Mouse (Mus musculus): ENCODE results near the gene Dip2c. TPM values are rescaled to one million over a fixed set of nuclear protein-coding genes. Genes with fewer than 3 reads are reported as not detected.
A peak's percentile ranks its signal among the peaks of the same experiment; 100 is the strongest.

Dip2c gene
- polyA plus RNA-seq, 1 experiment from 2014 or later = 8.6 TPM

GRCm38 (mm10) chr13:9451952-9452351, 175.6 kb downstream of the Dip2c start:
- ATAC-seq (ENCODE audit: insufficient read depth) (no peak), DNase-seq (no peak)
- 89% methylated on average over 3 of the region's 3 CpGs for WGBS
- Histone ChIP-seq H3K4me2 (no peak overlapping the region), H3K4me1 (ENCODE audit: insufficient read depth) (no peaks in the 10 kb centered on the region), H3K4me3 (ENCODE audit: low read depth, low read length) (no peak overlapping the region), H3K9me3 (ENCODE audit: low read depth, low read length) (no peaks in the 10 kb centered on the region), H3K36me3 (ENCODE audit: insufficient read depth) (no peaks in the 10 kb centered on the region), H3K9ac (no peak overlapping the region), H3K27me3 (ENCODE audit: insufficient read depth, low read length) (no peaks in the 10 kb centered on the region), H3K27ac (ENCODE audit: low read depth) (no peak overlapping the region)
- no peak for TF ChIP-seq CTCF (IDR thresholded peaks at IDR 0.05; ENCODE audit: low read depth)

- DNase-seq (no peak), ATAC-seq (ENCODE audit: insufficient read depth) (no peak)
- H3K27me3 ChIP-seq (ENCODE audit: insufficient read depth, low read length) = no peaks in the 10 kb centered on the region
- no peak for TF ChIP-seq CTCF (IDR thresholded peaks at IDR 0.05; ENCODE audit: low read depth)
- H3K4me1 ChIP-seq (ENCODE audit: insufficient read depth) = no peaks in the 10 kb centered on the region
- no peak overlapping the region for H3K4me3 ChIP-seq (ENCODE audit: low read depth, low read length)
- no peak overlapping the region for H3K9ac ChIP-seq
- WGBS = 56% methylated on average over 4 of the region's 4 CpGs
- H3K9me3 ChIP-seq (ENCODE audit: low read depth, low read length) = no peaks in the 10 kb centered on the region
- H3K36me3 ChIP-seq (ENCODE audit: insufficient read depth) = no peaks in the 10 kb centered on the region
- no peak overlapping the region for H3K27ac ChIP-seq (ENCODE audit: low read depth)
- H3K4me2 ChIP-seq = no peak overlapping the region
Observed at GRCm38 (mm10) chr13:9454426-9455177, 178.3 kb downstream of the Dip2c start.

- Histone ChIP-seq H3K9me3 (ENCODE audit: low read depth, low read length) (no peaks in the 10 kb centered on the region), H3K4me1 (ENCODE audit: insufficient read depth) (no peaks in the 10 kb centered on the region), H3K36me3 (ENCODE audit: insufficient read depth) (no peaks in the 10 kb centered on the region), H3K9ac (no peak overlapping the region), H3K4me2 (no peak overlapping the region), H3K4me3 (ENCODE audit: low read depth, low read length) (no peak overlapping the region), H3K27ac (ENCODE audit: low read depth) (no peak overlapping the region), H3K27me3 (ENCODE audit: insufficient read depth, low read length) (no peaks in the 10 kb centered on the region)
- WGBS = 52% methylated on average over 1 of the region's 1 CpGs
- no peak for ATAC-seq (ENCODE audit: insufficient read depth)
- DNase-seq = no peak
- no peak for TF ChIP-seq CTCF (IDR thresholded peaks at IDR 0.05; ENCODE audit: low read depth)
Observed at GRCm38 (mm10) chr13:9455979-9456378, 179.7 kb downstream of the Dip2c start.

- H3K27ac ChIP-seq (ENCODE audit: low read depth) = no peak overlapping the region
- H3K9me3 ChIP-seq (ENCODE audit: low read depth, low read length) = no peaks in the 10 kb centered on the region
- WGBS = 82% methylated on average over 8 of the region's 8 CpGs
- no peaks in the 10 kb centered on the region for H3K27me3 ChIP-seq (ENCODE audit: insufficient read depth, low read length)
- DNase-seq = no peak
- ATAC-seq (ENCODE audit: insufficient read depth) = no peak
- no peaks in the 10 kb centered on the region for H3K4me1 ChIP-seq (ENCODE audit: insufficient read depth)
- TF ChIP-seq CTCF (IDR thresholded peaks at IDR 0.05; ENCODE audit: low read depth) = no peak
- no peak overlapping the region for H3K4me2 ChIP-seq
- H3K36me3 ChIP-seq (ENCODE audit: insufficient read depth) = no peaks in the 10 kb centered on the region
- no peak overlapping the region for H3K9ac ChIP-seq
- no peak overlapping the region for H3K4me3 ChIP-seq (ENCODE audit: low read depth, low read length)
Observed at GRCm38 (mm10) chr13:9457420-9458308, 181.3 kb downstream of the Dip2c start.

- no peak overlapping the region for H3K4me3 ChIP-seq (ENCODE audit: low read depth, low read length)
- H3K27me3 ChIP-seq (ENCODE audit: insufficient read depth, low read length) = no peaks in the 10 kb centered on the region
- H3K36me3 ChIP-seq (ENCODE audit: insufficient read depth) = no peaks in the 10 kb centered on the region
- H3K27ac ChIP-seq (ENCODE audit: low read depth) = no peak overlapping the region
- no peak overlapping the region for H3K9ac ChIP-seq
- ATAC-seq (ENCODE audit: insufficient read depth) (no peak), DNase-seq (no peak)
- no peaks in the 10 kb centered on the region for H3K9me3 ChIP-seq (ENCODE audit: low read depth, low read length)
- TF ChIP-seq CTCF (IDR thresholded peaks at IDR 0.05; ENCODE audit: low read depth) = no peak
- H3K4me1 ChIP-seq (ENCODE audit: insufficient read depth) = no peaks in the 10 kb centered on the region
- WGBS = 90% methylated on average over 3 of the region's 3 CpGs
- H3K4me2 ChIP-seq = no peak overlapping the region
Observed at GRCm38 (mm10) chr13:9464457-9464856, 188.1 kb downstream of the Dip2c start.

- H3K27me3 ChIP-seq (ENCODE audit: insufficient read depth, low read length) = no peaks in the 10 kb centered on the region
- no peaks in the 10 kb centered on the region for H3K9me3 ChIP-seq (ENCODE audit: low read depth, low read length)
- peak; percentile 70 for TF ChIP-seq CTCF (IDR thresholded peaks at IDR 0.05; ENCODE audit: low read depth)
- 60% methylated on average over 1 of the region's 1 CpGs for WGBS
- H3K9ac ChIP-seq = no peak overlapping the region
- DNase-seq = peak; percentile 88
- peak; percentile 41; the same call in 1 of the 2 replicates for ATAC-seq (ENCODE audit: insufficient read depth)
- H3K36me3 ChIP-seq (ENCODE audit: insufficient read depth) = no peaks in the 10 kb centered on the region
- H3K4me2 ChIP-seq = no peak overlapping the region
- no peak overlapping the region for H3K4me3 ChIP-seq (ENCODE audit: low read depth, low read length)
- H3K4me1 ChIP-seq (ENCODE audit: insufficient read depth) = no peaks in the 10 kb centered on the region
- no peak overlapping the region for H3K27ac ChIP-seq (ENCODE audit: low read depth)
Observed at GRCm38 (mm10) chr13:9467216-9467615, 190.9 kb downstream of the Dip2c start.

- Histone ChIP-seq H3K9ac (no peak overlapping the region), H3K27ac (ENCODE audit: low read depth) (no peak overlapping the region), H3K4me3 (ENCODE audit: low read depth, low read length) (no peak overlapping the region), H3K4me2 (no peak overlapping the region), H3K9me3 (ENCODE audit: low read depth, low read length) (no peaks in the 10 kb centered on the region), H3K27me3 (ENCODE audit: insufficient read depth, low read length) (no peaks in the 10 kb centered on the region), H3K4me1 (ENCODE audit: insufficient read depth) (no peaks in the 10 kb centered on the region), H3K36me3 (ENCODE audit: insufficient read depth) (no peaks in the 10 kb centered on the region)
- TF ChIP-seq CTCF (IDR thresholded peaks at IDR 0.05; ENCODE audit: low read depth) = no peak
- DNase-seq (no peak), ATAC-seq (ENCODE audit: insufficient read depth) (no peak)
- WGBS = 76% methylated on average over 1 of the region's 1 CpGs
Observed at GRCm38 (mm10) chr13:9473383-9473782, 197.1 kb downstream of the Dip2c start.

Data from lung, embryonic 14.5 days (tissue).